Mouse (Mus musculus): ENCODE measurements around the gene Tox2. TPM values are rescaled to one million over a fixed set of nuclear protein-coding genes. Genes with fewer than 3 reads are reported as not detected.

Tox2 gene
- polyA plus RNA-seq, 1 experiment from 2014 or later = 2.0 TPM

DNA sequence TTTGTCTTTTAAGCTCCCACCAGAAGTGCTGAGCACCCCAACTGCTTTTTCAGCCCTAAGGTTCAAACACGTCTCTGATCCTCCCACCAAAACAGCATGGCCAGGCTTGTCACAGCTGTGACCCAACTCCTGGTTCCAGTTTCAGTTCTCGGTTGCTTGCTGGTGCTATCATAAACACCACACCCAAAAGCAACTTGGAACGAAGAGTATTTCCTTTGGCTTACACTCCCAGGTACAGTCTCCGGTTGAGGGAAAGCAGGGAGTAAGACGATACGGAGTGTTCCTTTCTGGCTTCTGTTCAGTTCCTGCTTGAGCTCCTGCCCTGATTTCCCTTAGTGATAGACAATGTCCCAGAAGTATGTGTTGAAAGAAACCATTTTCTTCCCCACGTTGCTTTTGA, 26.4 kb upstream of the Tox2 start:
- H3K27me3 ChIP-seq (replicated peaks; ENCODE audit: control insufficient read depth, insufficient read depth, low read length) = no peaks in the 10 kb centered on the region
- 65% methylated on average over 7 of the region's 7 CpGs for WGBS
- DNase-seq (ENCODE audit: low spot score) (no peak), ATAC-seq (replicated peaks; ENCODE audit: low FRiP score) (no peak)
- H3K36me3 ChIP-seq (ENCODE audit: control insufficient read depth, insufficient read depth, low read length) = no peaks in the 10 kb centered on the region
- no peaks in the 10 kb centered on the region for H3K4me1 ChIP-seq (replicated peaks; ENCODE audit: control insufficient read depth, insufficient read depth, low read length)
- H3K4me3 ChIP-seq (ENCODE audit: low read depth, low read length) = no peak overlapping the region
- no peak overlapping the region for H3K4me2 ChIP-seq
- no peak overlapping the region for H3K27ac ChIP-seq (ENCODE audit: low read depth, low read length)
- no peaks in the 10 kb centered on the region for H3K9me3 ChIP-seq (ENCODE audit: control insufficient read depth, low read length)
- H3K9ac ChIP-seq (ENCODE audit: low read depth, low read length) = no peak overlapping the region

DNA sequence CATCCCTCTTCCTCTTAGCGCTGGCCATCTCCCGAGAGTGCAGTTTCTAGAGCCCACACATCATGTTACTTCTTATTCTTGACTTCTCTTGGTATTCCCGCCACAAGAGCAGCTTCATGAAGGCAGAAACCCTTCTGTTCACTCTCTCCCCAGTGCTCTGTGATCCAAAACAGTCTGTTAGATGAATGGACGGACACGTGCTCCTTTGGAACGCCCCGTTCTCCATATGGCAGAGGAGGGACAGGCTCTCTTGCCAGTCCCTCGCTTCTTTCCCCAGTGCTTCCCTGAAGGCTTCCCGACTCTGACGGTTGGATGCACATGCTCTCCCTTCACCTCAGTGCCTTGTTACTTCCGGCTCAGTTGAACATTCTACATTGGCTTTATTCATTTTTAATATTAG, 15.4 kb upstream of the Tox2 start:
- Histone ChIP-seq H3K4me1 (replicated peaks; ENCODE audit: control insufficient read depth, insufficient read depth, low read length) (no peaks in the 10 kb centered on the region), H3K36me3 (ENCODE audit: control insufficient read depth, insufficient read depth, low read length) (no peaks in the 10 kb centered on the region), H3K4me3 (ENCODE audit: low read depth, low read length) (no peak overlapping the region), H3K4me2 (no peak overlapping the region), H3K9ac (ENCODE audit: low read depth, low read length) (no peak overlapping the region), H3K27me3 (replicated peaks; ENCODE audit: control insufficient read depth, insufficient read depth, low read length) (0 out of 2 replicates have a peak, but pooled peaks cover 2% of the 10 kb centered on the region), H3K9me3 (ENCODE audit: control insufficient read depth, low read length) (no peaks in the 10 kb centered on the region), H3K27ac (ENCODE audit: low read depth, low read length) (no peak overlapping the region)
- no peak for ATAC-seq (replicated peaks; ENCODE audit: low FRiP score)
- DNase-seq (ENCODE audit: low spot score) = no peak
- WGBS = 67% methylated on average over 11 of the region's 11 CpGs

DNA sequence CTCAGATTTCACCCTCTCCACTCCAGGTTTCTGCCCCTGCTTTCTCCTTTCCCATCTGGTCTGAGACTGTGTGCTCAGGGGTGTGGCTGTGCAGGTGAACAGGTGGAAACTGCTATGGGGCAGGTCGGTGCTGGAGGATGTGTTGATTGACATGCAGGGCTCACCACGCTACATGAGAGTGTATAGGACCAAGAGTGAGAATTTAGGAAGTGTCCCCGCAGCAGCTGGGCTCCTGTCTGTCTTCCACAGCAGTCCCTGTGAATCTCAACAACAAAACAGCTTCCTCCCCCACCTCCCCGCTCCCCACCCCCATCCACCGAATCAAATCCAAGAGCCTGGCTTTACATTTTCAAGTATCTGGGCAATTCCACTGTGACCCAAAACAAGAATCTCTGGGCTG, 13.3 kb upstream of the Tox2 start:
- no peak for ATAC-seq (replicated peaks; ENCODE audit: low FRiP score)
- Histone ChIP-seq H3K4me2 (no peak overlapping the region), H3K27me3 (replicated peaks; ENCODE audit: control insufficient read depth, insufficient read depth, low read length) (0 out of 2 replicates have a peak, but pooled peaks cover 6% of the 10 kb centered on the region), H3K27ac (ENCODE audit: low read depth, low read length) (no peak overlapping the region), H3K4me3 (ENCODE audit: low read depth, low read length) (no peak overlapping the region), H3K9ac (ENCODE audit: low read depth, low read length) (no peak overlapping the region), H3K36me3 (ENCODE audit: control insufficient read depth, insufficient read depth, low read length) (no peaks in the 10 kb centered on the region), H3K9me3 (ENCODE audit: control insufficient read depth, low read length) (no peaks in the 10 kb centered on the region), H3K4me1 (replicated peaks; ENCODE audit: control insufficient read depth, insufficient read depth, low read length) (no peaks in the 10 kb centered on the region)
- 19% methylated on average over 5 of the region's 5 CpGs for WGBS
- DNase-seq (ENCODE audit: low spot score) = no peak

DNA sequence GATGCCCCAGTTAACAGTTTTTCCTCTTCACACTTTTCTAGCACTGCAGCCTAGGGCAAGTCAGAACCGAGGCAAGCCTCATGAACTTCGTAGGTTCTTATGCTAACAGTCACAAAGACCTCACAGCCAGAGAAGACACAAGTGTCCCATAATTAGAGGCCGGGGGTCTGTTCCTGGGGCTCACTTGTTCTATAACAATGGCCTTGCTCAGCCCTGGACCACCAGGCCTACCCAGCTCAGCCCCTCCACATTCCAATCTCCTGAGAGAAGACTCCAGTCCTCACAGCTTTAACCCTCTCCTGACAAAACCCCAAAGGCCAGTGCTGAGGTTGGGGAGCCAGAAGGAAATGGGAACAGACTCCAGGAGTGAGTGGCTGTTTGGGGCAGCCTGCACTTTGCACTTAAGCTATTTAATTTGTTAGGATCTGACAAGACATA, 12.9 kb upstream of the Tox2 start:
- WGBS = 22% methylated on average over 3 of the region's 3 CpGs
- ATAC-seq (replicated peaks; ENCODE audit: low FRiP score) (no peak), DNase-seq (ENCODE audit: low spot score) (no peak)
- Histone ChIP-seq H3K4me2 (no peak overlapping the region), H3K9me3 (ENCODE audit: control insufficient read depth, low read length) (no peaks in the 10 kb centered on the region), H3K27me3 (replicated peaks; ENCODE audit: control insufficient read depth, insufficient read depth, low read length) (0 out of 2 replicates have a peak, but pooled peaks cover 6% of the 10 kb centered on the region), H3K36me3 (ENCODE audit: control insufficient read depth, insufficient read depth, low read length) (no peaks in the 10 kb centered on the region), H3K9ac (ENCODE audit: low read depth, low read length) (no peak overlapping the region), H3K4me3 (ENCODE audit: low read depth, low read length) (no peak overlapping the region), H3K27ac (ENCODE audit: low read depth, low read length) (no peak overlapping the region), H3K4me1 (replicated peaks; ENCODE audit: control insufficient read depth, insufficient read depth, low read length) (no peaks in the 10 kb centered on the region)

DNA sequence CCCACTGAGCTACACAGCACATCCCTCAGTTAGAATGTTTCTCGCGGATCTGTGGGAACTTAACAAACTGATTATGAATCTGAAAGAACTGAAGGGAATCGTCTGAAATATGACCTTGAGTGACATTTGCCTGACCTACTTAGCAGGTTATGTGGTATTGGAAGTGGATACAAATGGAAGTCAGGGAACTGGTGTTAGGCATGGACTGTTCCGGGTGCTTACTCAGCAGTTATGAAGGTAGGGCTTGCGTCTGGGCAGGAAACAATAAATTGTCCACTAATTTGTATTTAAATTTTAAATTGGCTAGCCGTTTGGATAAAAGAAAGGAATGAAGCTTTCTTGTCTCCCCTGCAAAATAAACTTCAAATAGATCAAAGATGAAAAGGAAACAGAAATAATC, 10.4 kb upstream of the Tox2 start:
- DNase-seq (ENCODE audit: low spot score) (no peak), ATAC-seq (replicated peaks; ENCODE audit: low FRiP score) (no peak)
- no peaks in the 10 kb centered on the region for H3K4me1 ChIP-seq (replicated peaks; ENCODE audit: control insufficient read depth, insufficient read depth, low read length)
- H3K4me3 ChIP-seq (ENCODE audit: low read depth, low read length) = no peak overlapping the region
- 82% methylated on average over 6 of the region's 6 CpGs for WGBS
- H3K4me2 ChIP-seq = no peak overlapping the region
- H3K27me3 ChIP-seq (replicated peaks; ENCODE audit: control insufficient read depth, insufficient read depth, low read length) = 0 out of 2 replicates have a peak, but pooled peaks cover 6% of the 10 kb centered on the region
- H3K36me3 ChIP-seq (ENCODE audit: control insufficient read depth, insufficient read depth, low read length) = no peaks in the 10 kb centered on the region
- H3K27ac ChIP-seq (ENCODE audit: low read depth, low read length) = no peak overlapping the region
- no peaks in the 10 kb centered on the region for H3K9me3 ChIP-seq (ENCODE audit: control insufficient read depth, low read length)
- H3K9ac ChIP-seq (ENCODE audit: low read depth, low read length) = no peak overlapping the region

DNA sequence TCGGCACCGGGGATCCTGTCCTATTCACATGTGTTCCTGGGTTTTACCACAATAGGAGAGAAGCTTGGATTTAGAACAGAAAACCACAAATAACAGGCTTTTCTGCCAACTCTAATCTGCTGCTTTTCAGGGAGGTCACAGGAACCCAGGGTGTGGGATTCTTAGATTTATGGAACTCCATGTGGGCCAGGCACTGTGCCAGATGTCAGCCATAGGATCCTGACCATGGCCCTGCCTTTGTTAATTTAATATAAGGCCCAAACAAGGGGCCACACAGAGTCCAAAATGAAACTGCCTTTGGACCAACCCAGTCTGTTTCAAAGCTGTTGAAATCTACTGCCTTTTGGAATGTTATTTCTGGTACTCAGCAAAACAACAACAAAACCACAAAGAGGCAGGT, 8.9 kb upstream of the Tox2 start:
- Histone ChIP-seq H3K36me3 (ENCODE audit: control insufficient read depth, insufficient read depth, low read length) (no peaks in the 10 kb centered on the region), H3K9me3 (ENCODE audit: control insufficient read depth, low read length) (no peaks in the 10 kb centered on the region), H3K4me1 (replicated peaks; ENCODE audit: control insufficient read depth, insufficient read depth, low read length) (no peaks in the 10 kb centered on the region), H3K27ac (ENCODE audit: low read depth, low read length) (no peak overlapping the region), H3K9ac (ENCODE audit: low read depth, low read length) (no peak overlapping the region), H3K4me3 (ENCODE audit: low read depth, low read length) (no peak overlapping the region), H3K4me2 (no peak overlapping the region), H3K27me3 (replicated peaks; ENCODE audit: control insufficient read depth, insufficient read depth, low read length) (0 out of 2 replicates have a peak, but pooled peaks cover 6% of the 10 kb centered on the region)
- 83% methylated on average over 2 of the region's 2 CpGs for WGBS
- no peak for DNase-seq (ENCODE audit: low spot score)
- no peak for ATAC-seq (replicated peaks; ENCODE audit: low FRiP score)

DNA sequence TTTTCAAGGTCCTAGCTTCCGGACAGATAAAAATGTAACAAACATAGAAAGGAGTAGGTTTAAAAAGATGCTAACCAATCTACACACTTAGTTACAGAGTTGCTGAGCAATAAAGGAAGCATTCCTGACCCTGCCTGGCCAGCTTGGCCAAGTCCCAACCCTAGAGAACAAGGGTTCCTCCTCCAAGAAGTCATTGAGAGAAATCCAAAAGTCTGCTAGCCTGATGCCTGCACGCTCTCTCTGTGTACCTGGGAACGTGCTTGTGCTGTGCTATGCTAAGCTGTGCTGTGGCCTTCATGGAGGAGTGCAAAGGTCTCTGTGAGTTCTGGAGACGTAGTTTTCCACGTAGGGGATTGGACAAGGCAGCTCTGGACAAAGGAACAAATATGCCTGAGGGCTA, 8.4 kb upstream of the Tox2 start:
- Histone ChIP-seq H3K4me3 (ENCODE audit: low read depth, low read length) (no peak overlapping the region), H3K4me2 (no peak overlapping the region), H3K27ac (ENCODE audit: low read depth, low read length) (no peak overlapping the region), H3K27me3 (replicated peaks; ENCODE audit: control insufficient read depth, insufficient read depth, low read length) (0 out of 2 replicates have a peak, but pooled peaks cover 6% of the 10 kb centered on the region), H3K9ac (ENCODE audit: low read depth, low read length) (no peak overlapping the region), H3K36me3 (ENCODE audit: control insufficient read depth, insufficient read depth, low read length) (no peaks in the 10 kb centered on the region), H3K4me1 (replicated peaks; ENCODE audit: control insufficient read depth, insufficient read depth, low read length) (no peaks in the 10 kb centered on the region), H3K9me3 (ENCODE audit: control insufficient read depth, low read length) (no peaks in the 10 kb centered on the region)
- WGBS = 78% methylated on average over 5 of the region's 5 CpGs
- ATAC-seq (replicated peaks; ENCODE audit: low FRiP score) (no peak), DNase-seq (ENCODE audit: low spot score) (no peak)

DNA sequence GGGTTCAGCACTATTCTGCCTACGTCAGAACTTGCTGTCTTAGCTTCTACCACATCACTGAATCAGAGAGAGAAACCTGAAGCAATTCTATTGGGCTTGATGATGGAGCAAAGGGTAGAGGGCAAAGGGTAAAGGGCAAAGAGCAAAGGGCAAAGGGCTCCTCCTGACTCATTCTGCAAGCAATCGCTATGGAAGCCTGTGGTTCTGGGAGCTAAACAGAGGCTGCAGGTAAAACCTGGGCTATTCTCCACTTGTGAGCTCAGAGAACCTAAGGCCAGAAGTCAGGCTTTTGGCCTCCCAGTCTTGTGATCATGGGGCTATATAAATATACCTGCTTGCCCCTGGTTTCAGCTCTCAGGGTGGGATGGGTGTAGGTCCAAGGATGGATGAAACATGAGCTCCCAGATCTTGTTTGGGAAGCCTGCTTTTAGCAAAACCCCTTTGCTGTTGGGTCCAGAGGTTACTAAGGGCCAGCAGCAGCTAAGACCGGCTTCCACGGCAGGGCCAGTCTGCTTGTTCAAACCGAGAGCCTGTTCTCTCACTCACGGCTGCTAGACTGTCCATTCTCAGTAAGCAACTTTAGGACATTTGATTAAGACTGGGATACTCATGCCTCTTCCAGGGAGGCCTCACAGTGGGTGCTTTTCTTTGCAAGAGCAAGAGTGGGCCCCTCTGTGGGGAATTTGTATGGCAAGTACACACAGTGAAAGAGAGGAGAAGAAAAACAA, 7.7 kb upstream of the Tox2 start:
- H3K27me3 ChIP-seq (replicated peaks; ENCODE audit: control insufficient read depth, insufficient read depth, low read length) = 0 out of 2 replicates have a peak, but pooled peaks cover 6% of the 10 kb centered on the region
- H3K4me2 ChIP-seq = no peak overlapping the region
- H3K9me3 ChIP-seq (ENCODE audit: control insufficient read depth, low read length) = no peaks in the 10 kb centered on the region
- no peak overlapping the region for H3K4me3 ChIP-seq (ENCODE audit: low read depth, low read length)
- 63% methylated on average over 6 of the region's 6 CpGs for WGBS
- H3K9ac ChIP-seq (ENCODE audit: low read depth, low read length) = no peak overlapping the region
- ATAC-seq (replicated peaks; ENCODE audit: low FRiP score) (no peak), DNase-seq (ENCODE audit: low spot score) (no peak)
- H3K4me1 ChIP-seq (replicated peaks; ENCODE audit: control insufficient read depth, insufficient read depth, low read length) = no peaks in the 10 kb centered on the region
- no peaks in the 10 kb centered on the region for H3K36me3 ChIP-seq (ENCODE audit: control insufficient read depth, insufficient read depth, low read length)
- no peak overlapping the region for H3K27ac ChIP-seq (ENCODE audit: low read depth, low read length)

DNA sequence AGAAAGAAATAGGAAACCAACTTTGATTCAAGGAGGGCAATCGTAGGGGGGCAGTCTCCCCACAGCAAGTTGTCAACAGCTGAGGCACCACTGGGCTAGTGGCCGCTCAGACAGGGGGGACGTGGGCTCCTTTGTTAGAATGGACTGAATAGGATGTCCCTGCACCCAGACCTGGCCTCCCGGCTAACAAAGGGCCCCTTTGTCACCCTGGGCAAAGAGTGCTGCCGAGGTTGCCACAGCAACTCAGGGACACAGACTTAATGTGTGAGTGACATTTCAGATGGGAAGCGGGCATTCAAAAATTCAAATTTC, 7.1 kb upstream of the Tox2 start:
- Histone ChIP-seq H3K27me3 (replicated peaks; ENCODE audit: control insufficient read depth, insufficient read depth, low read length) (0 out of 2 replicates have a peak, but pooled peaks cover 6% of the 10 kb centered on the region), H3K9ac (ENCODE audit: low read depth, low read length) (no peak overlapping the region), H3K4me3 (ENCODE audit: low read depth, low read length) (no peak overlapping the region), H3K4me1 (replicated peaks; ENCODE audit: control insufficient read depth, insufficient read depth, low read length) (no peaks in the 10 kb centered on the region), H3K9me3 (ENCODE audit: control insufficient read depth, low read length) (no peaks in the 10 kb centered on the region), H3K4me2 (no peak overlapping the region), H3K36me3 (ENCODE audit: control insufficient read depth, insufficient read depth, low read length) (no peaks in the 10 kb centered on the region), H3K27ac (ENCODE audit: low read depth, low read length) (no peak overlapping the region)
- 53% methylated on average over 6 of the region's 6 CpGs for WGBS
- ATAC-seq (replicated peaks; ENCODE audit: low FRiP score) = no peak
- no peak for DNase-seq (ENCODE audit: low spot score)
